Comparison of ENCODE assay signal across 30 mouse cellular contexts in the genomic region with DNA sequence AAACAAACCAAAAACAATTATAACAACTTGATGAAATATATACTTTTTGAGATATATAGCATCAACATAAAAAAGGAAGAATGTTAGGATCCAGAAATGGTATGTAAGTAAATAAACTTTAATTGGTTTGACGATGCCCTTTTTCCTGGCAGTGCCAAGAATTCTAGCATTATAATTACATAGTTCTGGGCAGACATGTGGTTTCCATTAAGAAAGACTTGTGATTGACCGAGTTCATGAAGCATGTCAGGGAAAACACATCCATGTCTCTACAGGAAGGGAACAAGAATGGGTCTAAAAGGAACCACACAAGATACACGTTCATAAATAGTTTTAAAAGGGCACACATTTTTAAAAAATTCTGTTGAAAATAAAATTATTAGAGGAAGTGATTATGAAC.
A peak's percentile ranks its signal among the peaks of the same experiment; 100 is the strongest.
DNase-seq lines count a peak whose midpoint lies in the region; ATAC-seq lines count a peak whose summit lies in the region.
"Had no signal": no experiment of that assay in that cellular context is flagged by ENCODE, and none has a peak within 500 bp of the region (broad histone marks: within the 10 kb centered on the region; RNA-seq: fewer than 3 reads in every experiment).

No protein-coding gene starts in this region.

- H3K4me1 ChIP-seq in embryonic facial prominence, embryonic 11.5 days (ENCODE audit: control insufficient read depth, insufficient read depth, low read length), result no peaks in the 10 kb centered on the region
- H3K4me1 ChIP-seq in embryonic facial prominence, embryonic 10.5 days, result peaks cover 31% of the 10 kb centered on the region
- H3K4me1 ChIP-seq: forebrain, embryonic 12.5 days; forebrain, embryonic 15.5 days had no signal

- H3K9me3 ChIP-seq in embryonic facial prominence, embryonic 11.5 days (replicated peaks; ENCODE audit: control insufficient read depth, low read length), result no peaks in the 10 kb centered on the region
- H3K9me3 ChIP-seq in embryonic facial prominence, embryonic 10.5 days, result no peaks in the 10 kb centered on the region
- H3K9me3 ChIP-seq: embryonic facial prominence, embryonic 12.5 days; forebrain, embryonic 12.5 days; forebrain, embryonic 15.5 days; heart, embryonic 10.5 days; heart, embryonic 13.5 days had no signal

- H3K27me3 ChIP-seq in embryonic facial prominence, embryonic 11.5 days (ENCODE audit: control insufficient read depth, insufficient read depth, low read length), result no peaks in the 10 kb centered on the region
- 0 out of 2 replicates have a peak, but pooled peaks cover 4% of the 10 kb centered on the region for H3K27me3 ChIP-seq in embryonic facial prominence, embryonic 10.5 days (replicated peaks; ENCODE audit: low read depth, poor library complexity, severe bottlenecking)
- H3K27me3 ChIP-seq: embryonic facial prominence, embryonic 12.5 days; forebrain, embryonic 12.5 days; heart, embryonic 13.5 days; Patski had no signal

- WGBS in embryonic facial prominence, embryonic 11.5 days, result 23% methylated on average over 3 of the region's 3 CpGs
- 40% methylated on average over 3 of the region's 3 CpGs for WGBS in embryonic facial prominence, embryonic 10.5 days

- H3K27ac ChIP-seq in embryonic facial prominence, embryonic 11.5 days (replicated peaks; ENCODE audit: low read depth, low read length), result no peak overlapping the region
- H3K27ac ChIP-seq in embryonic facial prominence, embryonic 10.5 days (replicated peaks), result no peak overlapping the region
- H3K27ac ChIP-seq: embryonic facial prominence, embryonic 12.5 days; forebrain, embryonic 12.5 days; forebrain, embryonic 15.5 days; heart, adult 2 months; heart, embryonic 10.5 days; heart, embryonic 13.5 days; hindbrain, embryonic 14.5 days; hindbrain, postnatal 0 days had no signal

- no peak overlapping the region for H3K4me3 ChIP-seq in embryonic facial prominence, embryonic 11.5 days (ENCODE audit: low read depth, low read length)
- H3K4me3 ChIP-seq in embryonic facial prominence, embryonic 10.5 days, result no peak overlapping the region
- H3K4me3 ChIP-seq: embryonic facial prominence, embryonic 12.5 days; erythroblast, embryonic 14.5 days; forebrain, embryonic 12.5 days; forebrain, embryonic 15.5 days; heart, adult 2 months; heart, embryonic 10.5 days; heart, embryonic 13.5 days had no signal

- H3K36me3 ChIP-seq in embryonic facial prominence, embryonic 11.5 days (replicated peaks; ENCODE audit: control insufficient read depth, insufficient read depth, low read depth, low read length), result no peaks in the 10 kb centered on the region
- H3K36me3 ChIP-seq in embryonic facial prominence, embryonic 10.5 days (replicated peaks), result no peaks in the 10 kb centered on the region
- H3K36me3 ChIP-seq: embryonic facial prominence, embryonic 12.5 days; forebrain, embryonic 12.5 days; forebrain, embryonic 15.5 days; heart, embryonic 10.5 days; heart, embryonic 13.5 days had no signal

- H3K4me2 ChIP-seq in embryonic facial prominence, embryonic 11.5 days (ENCODE audit: low read depth, low read length), result no peak overlapping the region
- H3K4me2 ChIP-seq: embryonic facial prominence, embryonic 12.5 days; forebrain, embryonic 12.5 days; forebrain, embryonic 15.5 days; heart, embryonic 13.5 days; hindbrain, embryonic 14.5 days had no signal

- DNase-seq in embryonic facial prominence, embryonic 11.5 days (ENCODE audit: low spot score), result peak; percentile 74
- no peak for DNase-seq in embryonic facial prominence, embryonic 10.5 days (ENCODE audit: low spot score)
- peak; percentile 29 for DNase-seq in retina, postnatal 1 day
- DNase-seq in retina, embryonic 14.5 days (ENCODE audit: low spot score), result no peak
- peak; percentile 62 for DNase-seq in embryo, embryonic 10.5 days (ENCODE audit: low spot score)
- peak; percentile 54 for DNase-seq in forelimb bud, embryonic 11.5 days (ENCODE audit: low read depth, low spot score)
- no peak for DNase-seq in neural tube, embryonic 10.5 days (ENCODE audit: extremely low spot score, low spot score)
- no peak for DNase-seq in cerebellum, adult 8-10 months
- DNase-seq: adrenal gland, postnatal 10 days; adrenal gland, postnatal 36 days; cerebellum, adult 18-20 months; cerebellum, adult 9-11 months; cerebellum, postnatal 25 days; gastrocnemius, postnatal 25 days; heart, adult 2 months; heart, postnatal 14 days; heart, postnatal 4 days; kidney, adult 18-20 months had no signal

- ATAC-seq in embryonic facial prominence, embryonic 11.5 days (replicated peaks; ENCODE audit: insufficient number of reproducible peaks, low FRiP score, low TSS enrichment, low read depth), result no peak
- ATAC-seq: CD4-positive, CD25-positive, alpha-beta regulatory T cell, adult 4 months; forebrain, embryonic 15.5 days; hindbrain, postnatal 0 days; inflammation-experienced regulatory T-cells, adult 6 months; intestine, embryonic 16.5 days; Patski had no signal

- no peak overlapping the region for H3K9ac ChIP-seq in embryonic facial prominence, embryonic 11.5 days (replicated peaks; ENCODE audit: low read length)
- H3K9ac ChIP-seq: embryonic facial prominence, embryonic 12.5 days; forebrain, embryonic 12.5 days; forebrain, embryonic 15.5 days; heart, embryonic 13.5 days; hindbrain, embryonic 14.5 days had no signal

Comparison
In these comparisons a context has a peak if more than half of its experiments do, and no peak if none do; other contexts are left out.
1. DNase-seq: peak in embryonic facial prominence, embryonic 11.5 days (single experiment), retina, postnatal 1 day (single experiment), embryo, embryonic 10.5 days (single experiment) and forelimb bud, embryonic 11.5 days (single experiment); none in embryonic facial prominence, embryonic 10.5 days (single experiment), retina, embryonic 14.5 days (single experiment), neural tube, embryonic 10.5 days (single experiment) and cerebellum, adult 8-10 months (single experiment).